Mouse (Mus musculus): ENCODE results near the gene U2af2. TPM values are rescaled to one million over a fixed set of nuclear protein-coding genes. Genes with fewer than 3 reads are reported as not detected.

Gene U2af2
- polyA plus RNA-seq, 1 experiment, result 437 TPM

DNA sequence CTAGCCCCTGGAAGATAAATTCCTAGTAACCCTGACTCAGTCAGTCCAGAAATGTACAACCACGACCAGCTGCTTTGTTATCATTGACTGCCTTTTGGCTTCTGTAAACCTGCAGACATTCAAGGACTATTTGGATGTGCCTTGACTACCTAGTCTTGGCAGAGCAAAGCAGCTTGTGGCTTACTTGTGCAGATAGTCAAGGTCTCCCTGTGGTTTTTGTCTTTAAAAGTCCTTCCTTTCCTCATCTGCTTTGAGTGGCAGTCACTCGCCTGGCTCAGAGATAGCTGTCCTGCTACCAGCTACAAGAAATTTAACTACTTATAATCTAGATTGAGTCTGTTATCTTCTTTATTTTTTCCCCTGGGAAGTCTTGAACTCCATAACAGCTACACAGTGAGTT is 17.0 kb upstream of the U2af2 start:
- 68% methylated on average over 2 of the region's 2 CpGs for WGBS
- H3K4me3 ChIP-seq (ENCODE audit: control insufficient read depth, insufficient read depth, low read length), result no peak overlapping the region
- DNase-seq, result no peak
- no peak overlapping the region for H3K27ac ChIP-seq (ENCODE audit: control insufficient read depth, insufficient read depth, low read length)
- no peaks in the 10 kb centered on the region for H3K27me3 ChIP-seq (ENCODE audit: control insufficient read depth, insufficient read depth, low read length)
- TF ChIP-seq CTCF (IDR thresholded peaks at IDR 0.05; ENCODE audit: borderline replicate concordance, control insufficient read depth, extremely low read depth, insufficient read depth, low read length, poor library complexity), result no peak
- no peak for TF ChIP-seq POLR2A (IDR thresholded peaks at IDR 0.05; ENCODE audit: control insufficient read depth, extremely low read depth, insufficient read depth, low read length, poor library complexity)
- H3K36me3 ChIP-seq (ENCODE audit: control insufficient read depth, insufficient read depth, low read length), result no peaks in the 10 kb centered on the region
- H3K4me1 ChIP-seq (replicated peaks; ENCODE audit: control insufficient read depth, insufficient read depth, low read length), result peaks cover 7% of the 10 kb centered on the region

GRCm38 (mm10) chr7:5046112-5046511 is 15.8 kb upstream of the U2af2 start:
- Histone ChIP-seq H3K27me3 (ENCODE audit: control insufficient read depth, insufficient read depth, low read length) (peaks cover 4% of the 10 kb centered on the region; the same call in 1 of the 2 replicates), H3K27ac (ENCODE audit: control insufficient read depth, insufficient read depth, low read length) (no peak overlapping the region), H3K36me3 (ENCODE audit: control insufficient read depth, insufficient read depth, low read length) (no peaks in the 10 kb centered on the region), H3K4me3 (ENCODE audit: control insufficient read depth, insufficient read depth, low read length) (no peak overlapping the region), H3K4me1 (replicated peaks; ENCODE audit: control insufficient read depth, insufficient read depth, low read length) (peaks cover 10% of the 10 kb centered on the region)
- no peak for DNase-seq
- WGBS, result 72% methylated on average over 2 of the region's 2 CpGs
- no peak for TF ChIP-seq POLR2A (IDR thresholded peaks at IDR 0.05; ENCODE audit: control insufficient read depth, extremely low read depth, insufficient read depth, low read length, poor library complexity)
- TF ChIP-seq CTCF (IDR thresholded peaks at IDR 0.05; ENCODE audit: borderline replicate concordance, control insufficient read depth, extremely low read depth, insufficient read depth, low read length, poor library complexity), result no peak

DNA sequence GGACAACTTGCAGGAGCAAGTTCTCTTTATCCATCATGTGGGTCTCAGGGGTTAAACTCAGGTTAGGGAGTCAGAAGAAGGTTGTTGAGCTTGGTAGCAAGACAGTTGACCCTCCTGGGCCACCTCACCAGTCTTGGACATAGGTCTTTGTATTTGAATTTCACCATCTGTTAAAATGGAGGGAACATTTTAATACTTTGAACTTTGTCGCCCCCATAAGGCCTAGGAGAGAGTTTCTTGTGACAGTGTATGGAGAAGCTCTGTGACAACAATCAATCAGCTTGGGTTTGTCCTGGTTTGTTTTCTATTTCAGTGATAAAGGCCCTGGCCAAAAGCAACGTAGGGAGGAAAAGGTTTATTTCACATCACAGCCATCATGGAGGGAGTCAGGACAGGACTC is 14.6 kb upstream of the U2af2 start:
- H3K4me3 ChIP-seq (ENCODE audit: control insufficient read depth, insufficient read depth, low read length), result no peak overlapping the region
- WGBS, result 30% methylated on average over 2 of the region's 2 CpGs
- no peak overlapping the region for H3K27ac ChIP-seq (ENCODE audit: control insufficient read depth, insufficient read depth, low read length)
- DNase-seq, result peak; percentile 56
- H3K27me3 ChIP-seq (ENCODE audit: control insufficient read depth, insufficient read depth, low read length), result peaks cover 12% of the 10 kb centered on the region
- peaks cover 18% of the 10 kb centered on the region for H3K4me1 ChIP-seq (replicated peaks; ENCODE audit: control insufficient read depth, insufficient read depth, low read length)
- TF ChIP-seq POLR2A (IDR thresholded peaks at IDR 0.05; ENCODE audit: control insufficient read depth, extremely low read depth, insufficient read depth, low read length, poor library complexity) (no peak), CTCF (IDR thresholded peaks at IDR 0.05; ENCODE audit: borderline replicate concordance, control insufficient read depth, extremely low read depth, insufficient read depth, low read length, poor library complexity) (no peak)
- no peaks in the 10 kb centered on the region for H3K36me3 ChIP-seq (ENCODE audit: control insufficient read depth, insufficient read depth, low read length)

DNA sequence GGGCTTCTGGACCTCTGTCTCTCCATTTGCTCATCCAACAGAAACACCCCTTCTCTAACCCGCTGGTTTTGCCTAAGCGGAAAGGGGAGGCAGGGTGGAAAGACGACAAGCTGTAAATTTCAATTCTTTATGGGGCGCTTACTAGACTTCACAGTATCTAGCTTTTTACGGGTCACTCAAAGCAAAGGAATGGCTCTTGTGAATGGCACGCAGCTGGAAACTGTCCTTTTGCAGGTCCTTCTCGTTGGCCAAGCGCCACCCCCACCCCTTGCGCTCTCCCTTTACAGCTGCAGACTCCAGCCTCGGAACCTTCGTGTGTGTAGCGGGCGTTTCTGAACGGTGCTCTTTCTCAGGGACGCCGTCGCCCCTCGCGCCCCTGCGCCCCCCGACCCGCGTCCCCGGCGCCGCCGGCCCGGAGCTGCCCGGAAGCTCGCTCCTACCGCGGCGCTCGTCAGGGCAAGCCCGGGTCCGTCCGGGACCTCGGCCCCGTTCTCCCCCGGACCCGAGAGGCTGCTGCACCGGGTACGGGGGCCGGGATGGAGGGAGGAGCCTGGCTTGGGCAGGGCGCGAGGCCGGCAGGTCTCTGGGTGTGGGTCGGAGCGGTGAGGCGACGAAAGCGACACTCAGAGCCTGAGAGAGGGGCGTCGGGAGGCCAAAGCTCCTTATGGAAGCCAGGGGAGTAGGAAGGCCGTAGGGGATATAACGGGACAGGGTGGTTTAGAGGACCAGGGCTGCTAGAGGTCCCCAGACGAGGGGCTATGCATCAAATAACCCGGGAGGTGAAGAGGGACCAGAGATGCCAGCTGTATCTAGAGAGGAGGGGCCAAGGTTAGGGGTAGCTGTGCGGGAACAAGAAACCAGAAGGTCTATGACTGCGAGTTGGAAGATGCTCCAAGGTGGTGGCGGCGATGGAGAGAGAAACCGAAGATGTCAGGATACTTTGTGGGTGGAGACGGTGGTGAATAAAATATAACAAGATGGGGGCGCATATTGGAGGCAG is 10.4 kb upstream of the U2af2 start, which contains the start of gene Zfp580:
Gene Zfp580, plus strand, starts transcription at position 346 of the 1,000 bp plus-strand sequence.
- peak; percentile 51 for DNase-seq
- H3K4me1 ChIP-seq (replicated peaks; ENCODE audit: control insufficient read depth, insufficient read depth, low read length), result peaks cover 25% of the 10 kb centered on the region
- H3K36me3 ChIP-seq (ENCODE audit: control insufficient read depth, insufficient read depth, low read length), result no peaks in the 10 kb centered on the region
- peak within 1 kb of the TSS; percentile 70 for H3K4me3 ChIP-seq (ENCODE audit: control insufficient read depth, insufficient read depth, low read length)
- H3K27ac ChIP-seq (ENCODE audit: control insufficient read depth, insufficient read depth, low read length), result no peak within 1 kb of the TSS
- 2% methylated on average over 65 of the region's 65 CpGs for WGBS
- TF ChIP-seq POLR2A (IDR thresholded peaks at IDR 0.05; ENCODE audit: control insufficient read depth, extremely low read depth, insufficient read depth, low read length, poor library complexity) (no peak), CTCF (IDR thresholded peaks at IDR 0.05; ENCODE audit: borderline replicate concordance, control insufficient read depth, extremely low read depth, insufficient read depth, low read length, poor library complexity) (no peak)
- peaks cover 37% of the 10 kb centered on the region for H3K27me3 ChIP-seq (ENCODE audit: control insufficient read depth, insufficient read depth, low read length)

DNA sequence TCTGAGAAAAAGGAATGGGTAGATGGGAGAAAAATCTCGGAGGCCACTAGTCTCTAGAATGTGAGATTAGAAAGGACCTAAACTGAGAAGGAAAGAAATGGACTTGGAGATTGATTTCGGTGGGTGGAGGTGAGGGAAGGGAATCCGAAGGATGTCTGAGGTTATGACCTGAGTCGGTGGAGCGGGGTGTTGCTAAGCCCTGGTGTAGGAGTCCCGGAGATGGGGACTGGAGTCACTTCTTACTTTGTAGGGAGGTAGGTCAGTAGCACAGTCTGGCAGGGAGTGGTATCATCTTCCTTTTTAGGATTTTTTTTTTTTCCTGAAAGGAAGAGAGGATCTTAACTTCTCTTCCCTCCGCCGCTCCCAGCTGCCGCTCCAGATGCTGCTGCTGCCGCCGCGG is 9.5 kb upstream of the U2af2 start:
- Histone ChIP-seq H3K4me3 (ENCODE audit: control insufficient read depth, insufficient read depth, low read length) (no peak overlapping the region), H3K27ac (ENCODE audit: control insufficient read depth, insufficient read depth, low read length) (no peak overlapping the region), H3K36me3 (ENCODE audit: control insufficient read depth, insufficient read depth, low read length) (no peaks in the 10 kb centered on the region), H3K27me3 (ENCODE audit: control insufficient read depth, insufficient read depth, low read length) (peaks cover 43% of the 10 kb centered on the region), H3K4me1 (replicated peaks; ENCODE audit: control insufficient read depth, insufficient read depth, low read length) (peaks cover 24% of the 10 kb centered on the region)
- no peak for TF ChIP-seq CTCF (IDR thresholded peaks at IDR 0.05; ENCODE audit: borderline replicate concordance, control insufficient read depth, extremely low read depth, insufficient read depth, low read length, poor library complexity)
- TF ChIP-seq POLR2A (IDR thresholded peaks at IDR 0.05; ENCODE audit: control insufficient read depth, extremely low read depth, insufficient read depth, low read length, poor library complexity), result no peak
- WGBS, result 9% methylated on average over 12 of the region's 12 CpGs
- no peak for DNase-seq

DNA sequence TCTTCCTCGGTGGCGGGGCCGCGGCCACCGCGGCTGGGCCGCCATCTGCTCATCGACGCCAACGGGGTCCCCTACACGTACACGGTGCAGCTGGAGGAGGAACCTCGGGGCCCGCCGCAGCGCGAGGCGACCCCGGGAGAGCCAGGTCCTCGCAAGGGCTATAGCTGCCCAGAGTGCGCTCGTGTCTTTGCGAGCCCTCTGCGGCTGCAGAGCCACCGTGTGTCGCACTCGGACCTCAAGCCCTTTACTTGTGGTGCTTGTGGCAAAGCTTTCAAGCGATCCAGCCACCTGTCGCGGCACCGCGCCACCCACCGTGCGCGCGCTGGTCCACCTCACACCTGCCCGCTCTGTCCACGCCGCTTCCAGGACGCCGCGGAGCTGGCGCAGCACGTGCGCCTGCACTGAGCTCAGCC is 9.0 kb upstream of the U2af2 start:
- Histone ChIP-seq H3K27me3 (ENCODE audit: control insufficient read depth, insufficient read depth, low read length) (peaks cover 43% of the 10 kb centered on the region), H3K27ac (ENCODE audit: control insufficient read depth, insufficient read depth, low read length) (no peak overlapping the region), H3K4me1 (replicated peaks; ENCODE audit: control insufficient read depth, insufficient read depth, low read length) (peaks cover 24% of the 10 kb centered on the region), H3K4me3 (ENCODE audit: control insufficient read depth, insufficient read depth, low read length) (no peak overlapping the region), H3K36me3 (ENCODE audit: control insufficient read depth, insufficient read depth, low read length) (no peaks in the 10 kb centered on the region)
- no peak for DNase-seq
- no peak for TF ChIP-seq POLR2A (IDR thresholded peaks at IDR 0.05; ENCODE audit: control insufficient read depth, extremely low read depth, insufficient read depth, low read length, poor library complexity)
- no peak for TF ChIP-seq CTCF (IDR thresholded peaks at IDR 0.05; ENCODE audit: borderline replicate concordance, control insufficient read depth, extremely low read depth, insufficient read depth, low read length, poor library complexity)
- 6% methylated on average over 45 of the region's 45 CpGs for WGBS
